Mouse (Mus musculus) embryonic fibroblast, embryonic 13.5 days (primary cell): ENCODE measurements around the gene Prkag2.

Source experiments
- CTCF ChIP-seq: IDR thresholded peaks from 2 replicates; pipeline ENCODE4 v1.5.1; 2011; ENCODE audit warnings: mild to moderate bottlenecking, control low read depth, low read length, moderate library complexity, borderline replicate concordance; ENCODE audit not compliant: insufficient read depth
- POLR2A ChIP-seq: IDR thresholded peaks from 2 replicates; pipeline ENCODE4 v1.6.1; 2011; ENCODE audit warnings: low read depth, mild to moderate bottlenecking, control low read depth, low read length, moderate library complexity

DNA sequence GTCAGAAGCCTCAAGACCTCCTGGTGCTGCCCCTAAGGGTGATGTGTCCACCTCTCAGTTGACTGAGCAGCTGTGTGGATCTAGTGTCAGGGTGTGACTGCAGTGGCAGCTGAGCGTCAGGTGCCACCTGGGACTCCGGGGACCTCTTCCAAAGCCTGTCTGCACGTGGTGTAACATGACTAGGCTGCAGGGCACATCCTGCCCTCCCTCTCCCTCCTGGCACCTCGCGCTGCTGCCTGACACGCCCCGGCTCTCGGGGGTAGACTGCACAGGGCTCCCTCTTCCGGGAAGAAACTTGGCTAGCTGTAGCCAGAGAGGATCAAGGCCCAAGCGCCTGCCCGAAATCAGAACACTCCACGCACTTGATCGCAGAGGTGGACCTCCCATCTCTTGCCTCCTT, 127.2 kb downstream of the Prkag2 start:
- no peak for TF ChIP-seq POLR2A
- TF ChIP-seq CTCF, result no peak
